Mouse (Mus musculus) kidney, postnatal 14 days (tissue): ENCODE measurements around the gene Fam32a.
A peak's percentile ranks its signal among the peaks of the same experiment; 100 is the strongest.

Experiments
- DNase-seq: peaks from one replicate; pipeline ENCODE4 v3.0.0; 2022; ENCODE audit warnings: mixed read lengths

Fam32a gene

GRCm38 (mm10) chr8:72240951-72241350, 21.4 kb downstream of the Fam32a start:
- DNase-seq = no peak

GRCm38 (mm10) chr8:72242226-72242625, 22.7 kb downstream of the Fam32a start:
- DNase-seq = no peak

GRCm38 (mm10) chr8:72244610-72245009, 25.1 kb downstream of the Fam32a start:
- no peak for DNase-seq

GRCm38 (mm10) chr8:72257171-72257901, 37.8 kb downstream of the Fam32a start:
- DNase-seq = peak; percentile 53

GRCm38 (mm10) chr8:72257902-72258238, 38.3 kb downstream of the Fam32a start:
- DNase-seq = no peak

GRCm38 (mm10) chr8:72259862-72260261, 40.3 kb downstream of the Fam32a start:
- no peak for DNase-seq

GRCm38 (mm10) chr8:72260585-72260984, 41.1 kb downstream of the Fam32a start:
- DNase-seq = no peak

GRCm38 (mm10) chr8:72261019-72261418, 41.5 kb downstream of the Fam32a start:
- DNase-seq = peak; percentile 63

GRCm38 (mm10) chr8:72261431-72261830, 41.9 kb downstream of the Fam32a start:
- DNase-seq = no peak

- peak; percentile 55 for DNase-seq
Measured at GRCm38 (mm10) chr8:72261872-72262271, 42.3 kb downstream of the Fam32a start.

- DNase-seq = no peak
Measured at GRCm38 (mm10) chr8:72262756-72263155, 43.2 kb downstream of the Fam32a start.

GRCm38 (mm10) chr8:72263451-72263850, 43.9 kb downstream of the Fam32a start:
- DNase-seq = no peak

- DNase-seq = peak; percentile 70
Measured at GRCm38 (mm10) chr8:72265342-72265741, 45.8 kb downstream of the Fam32a start.

GRCm38 (mm10) chr8:72266671-72267070, 47.1 kb downstream of the Fam32a start:
- DNase-seq = no peak

GRCm38 (mm10) chr8:72267106-72267505, 47.6 kb downstream of the Fam32a start:
- DNase-seq = no peak

GRCm38 (mm10) chr8:72268356-72268755, 48.8 kb downstream of the Fam32a start:
- peak; percentile 88 for DNase-seq

- DNase-seq = no peak
Measured at GRCm38 (mm10) chr8:72270606-72271005, 51.1 kb downstream of the Fam32a start.

- DNase-seq = no peak
Measured at GRCm38 (mm10) chr8:72271051-72271660, 51.6 kb downstream of the Fam32a start.

- no peak for DNase-seq
Measured at GRCm38 (mm10) chr8:72271691-72272090, 52.2 kb downstream of the Fam32a start.

- DNase-seq = peak; percentile 76
Measured at GRCm38 (mm10) chr8:72272361-72272760, 52.8 kb downstream of the Fam32a start.

GRCm38 (mm10) chr8:72273111-72273770, 53.7 kb downstream of the Fam32a start:
- DNase-seq = no peak

GRCm38 (mm10) chr8:72273807-72274206, 54.3 kb downstream of the Fam32a start:
- no peak for DNase-seq
